Mouse (Mus musculus) A20 (cell line): ENCODE results near the gene Zfp94.

Experiments used
- DNase-seq: peaks from one replicate; pipeline ENCODE4 v3.0.0-alpha.2; 2011; ENCODE audit warnings: low read depth, low spot score

Zfp94 gene

GRCm38 (mm10) chr7:24318942-24319341 is 2.5 kb upstream of the Zfp94 start:
- peak; percentile 61 for DNase-seq

- DNase-seq, result peak; percentile 53
Measured at GRCm38 (mm10) chr7:24315726-24316566, 520 bp downstream of the Zfp94 start.

- no peak for DNase-seq
Measured at GRCm38 (mm10) chr7:24300771-24301282, 15.6 kb downstream of the Zfp94 start, which contains the start of gene Zfp61. Gene Zfp61 (minus strand): TSS chr7:24301232.

- DNase-seq, result no peak
Measured at GRCm38 (mm10) chr7:24299823-24300481, 16.5 kb downstream of the Zfp94 start.

GRCm38 (mm10) chr7:24298973-24299708 is 17.3 kb downstream of the Zfp94 start:
- DNase-seq, result peak; percentile 88

GRCm38 (mm10) chr7:24298635-24298972 is 17.9 kb downstream of the Zfp94 start:
- DNase-seq, result no peak

- no peak for DNase-seq
Measured at GRCm38 (mm10) chr7:24297361-24298095, 18.9 kb downstream of the Zfp94 start.

- DNase-seq, result no peak
Measured at GRCm38 (mm10) chr7:24296386-24296785, 20.1 kb downstream of the Zfp94 start.

- no peak for DNase-seq
Measured at GRCm38 (mm10) chr7:24295376-24295775, 21.1 kb downstream of the Zfp94 start.

- DNase-seq, result no peak
Measured at GRCm38 (mm10) chr7:24294763-24295162, 21.7 kb downstream of the Zfp94 start.

- no peak for DNase-seq
Measured at GRCm38 (mm10) chr7:24293061-24293851, 23.2 kb downstream of the Zfp94 start.

- DNase-seq, result no peak
Measured at GRCm38 (mm10) chr7:24291387-24292090, 24.9 kb downstream of the Zfp94 start.

- DNase-seq, result no peak
Measured at GRCm38 (mm10) chr7:24290106-24290693, 26.3 kb downstream of the Zfp94 start.

GRCm38 (mm10) chr7:24288512-24288911 is 28.0 kb downstream of the Zfp94 start:
- DNase-seq, result no peak

GRCm38 (mm10) chr7:24287670-24288069 is 28.8 kb downstream of the Zfp94 start:
- DNase-seq, result no peak

- DNase-seq, result no peak
Measured at GRCm38 (mm10) chr7:24286916-24287315, 29.6 kb downstream of the Zfp94 start.

GRCm38 (mm10) chr7:24286090-24286489 is 30.4 kb downstream of the Zfp94 start:
- DNase-seq, result peak; percentile 33

- DNase-seq, result no peak
Measured at GRCm38 (mm10) chr7:24280858-24281145, 35.7 kb downstream of the Zfp94 start.

- no peak for DNase-seq
Measured at GRCm38 (mm10) chr7:24280031-24280857, 36.2 kb downstream of the Zfp94 start.
